Mouse (Mus musculus) kidney, adult 2 months (tissue): ENCODE data around the gene Inpp5d.

ENCODE experiments used
- CTCF ChIP-seq: fragments of 200-500 bp; conservative IDR thresholded peaks from 2 replicates; pipeline ENCODE4 v1.5.1; 2011; ENCODE audit warnings: low read depth, mild to moderate bottlenecking, control low read depth, low read length, moderate library complexity, mixed read lengths; ENCODE audit not compliant: insufficient read depth, insufficient read length
- POLR2A ChIP-seq: fragments of 200-500 bp; IDR thresholded peaks from one replicate; pipeline ENCODE4 v1.6.1; 2011; ENCODE audit warnings: low read depth, low read length, control low read depth

DNA sequence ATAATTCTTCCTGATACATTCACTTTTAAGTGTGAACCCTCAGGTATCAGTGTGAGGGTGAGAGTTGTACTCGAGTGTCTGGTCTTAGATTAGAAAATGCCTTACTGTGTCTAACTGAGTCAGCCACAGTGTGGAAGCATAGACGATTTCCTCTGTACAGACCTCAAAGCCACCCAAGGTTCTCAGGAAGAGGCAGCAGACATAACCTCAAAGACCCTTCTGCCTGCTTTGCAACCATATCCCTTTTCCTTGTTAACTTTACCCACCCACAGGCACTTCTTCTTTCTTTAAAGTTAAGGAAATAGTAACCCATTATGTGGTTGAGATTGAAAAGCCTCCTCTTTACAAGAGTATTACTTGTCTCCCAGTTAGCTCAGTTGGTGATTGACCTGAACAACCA lies 145.6 kb downstream of the Inpp5d start:
- TF ChIP-seq CTCF (no peak), POLR2A (no peak)
